Mouse (Mus musculus): ENCODE results near the gene Egflam.

DNA sequence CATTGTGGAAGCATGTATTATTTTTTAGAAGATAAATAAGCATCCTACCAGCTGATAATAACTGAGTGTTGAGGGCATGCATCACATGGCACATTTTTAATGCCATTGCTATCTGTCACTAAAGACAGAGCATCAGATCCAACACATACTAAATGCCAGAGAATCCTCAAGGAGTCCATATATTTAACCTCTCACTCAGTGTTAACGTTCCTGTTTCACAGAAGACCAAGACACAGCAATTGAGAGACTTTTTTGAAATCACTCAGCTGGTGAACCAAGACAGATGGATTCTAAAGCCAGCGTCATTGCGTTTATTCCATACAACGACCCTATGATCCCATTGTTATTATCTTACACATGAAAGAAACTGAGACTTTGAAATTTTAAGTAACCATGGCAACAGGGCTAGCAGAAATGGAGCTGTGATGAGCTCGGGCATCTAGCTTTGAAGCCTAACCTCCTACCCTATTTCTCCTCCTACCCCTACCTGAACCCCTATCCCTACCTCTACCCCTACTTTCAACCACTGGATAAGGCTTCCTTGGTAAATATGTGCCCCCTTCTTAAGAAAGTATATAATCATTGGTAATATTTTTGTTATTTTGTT is 57.4 kb downstream of the Egflam start:
- TF ChIP-seq POLR2A (IDR thresholded peaks at IDR 0.05; ENCODE audit: extremely low read depth, insufficient read depth, low read length) (no peak), CTCF (IDR thresholded peaks at IDR 0.05; ENCODE audit: extremely low read depth, insufficient read depth, low read length) (no peak)

Measured in cortical plate, adult 2 months (tissue).